Mouse (Mus musculus) adrenal gland, postnatal 36 days (tissue): ENCODE measurements around the gene Tiam2. TPM values are rescaled to one million over a fixed set of nuclear protein-coding genes. Genes with fewer than 3 reads are reported as not detected.

Source experiments
- DNase-seq, 2 experiments: peaks; one replicate each; pipeline ENCODE4 v3.0.0; 2021; ENCODE audit warnings: mixed read lengths in 1 of 2
- total RNA-seq, 2 experiments: library from RNA; stranded (reverse); gene quantifications; 2 replicates each; pipeline ENCODE4 v1.2.3; 2021

Gene Tiam2
- total RNA-seq, 2 experiments from 2014 or later, result 16.2 to 42.9 TPM

GRCm38 (mm10) chr17:3498086-3498485, 171.7 kb downstream of the Tiam2 start:
- peak; percentile 53 to 61 for DNase-seq

- DNase-seq, result no peak
These were observed 172.2 kb downstream of the Tiam2 start for GRCm38 (mm10) chr17:3498580-3498979.

DNA sequence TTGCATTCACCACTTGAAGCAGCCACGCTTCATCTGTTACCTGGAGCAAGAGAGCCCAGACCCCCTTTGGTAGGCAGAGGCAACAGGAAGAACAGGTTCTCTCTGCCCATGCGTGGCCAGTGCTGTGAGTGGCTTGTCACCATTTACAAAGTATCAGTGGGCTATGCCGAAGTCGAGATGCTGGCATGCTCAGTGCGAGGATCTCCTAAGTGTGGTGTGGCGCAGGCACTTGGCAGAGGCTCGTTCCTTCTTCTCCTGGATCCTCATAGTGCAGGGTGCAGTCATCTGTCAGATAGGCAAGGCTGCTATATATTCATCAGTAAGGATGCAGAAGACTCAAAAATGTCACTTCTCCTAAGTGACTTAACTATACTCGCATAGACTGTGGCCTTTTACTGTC, 173.1 kb downstream of the Tiam2 start:
- DNase-seq, result no peak

DNA sequence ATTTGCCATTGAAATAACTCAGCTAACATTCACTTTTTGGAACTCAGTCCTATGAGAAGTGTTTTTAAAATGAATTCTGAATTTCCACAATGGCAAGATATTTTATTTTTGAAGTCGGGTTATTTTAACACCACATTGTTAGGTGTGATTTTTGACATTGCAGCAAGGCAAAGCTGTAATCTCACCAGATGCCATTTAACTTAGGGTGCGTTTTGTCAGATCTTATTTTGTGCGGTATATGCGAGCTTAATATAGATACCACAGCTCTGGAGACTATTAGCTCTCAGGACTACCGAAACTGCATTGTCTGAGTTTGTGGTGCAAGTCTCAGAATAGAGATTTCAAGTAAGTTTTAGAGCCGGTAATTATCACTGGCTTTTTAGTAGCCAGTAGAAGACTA, 173.7 kb downstream of the Tiam2 start:
- no peak for DNase-seq

DNA sequence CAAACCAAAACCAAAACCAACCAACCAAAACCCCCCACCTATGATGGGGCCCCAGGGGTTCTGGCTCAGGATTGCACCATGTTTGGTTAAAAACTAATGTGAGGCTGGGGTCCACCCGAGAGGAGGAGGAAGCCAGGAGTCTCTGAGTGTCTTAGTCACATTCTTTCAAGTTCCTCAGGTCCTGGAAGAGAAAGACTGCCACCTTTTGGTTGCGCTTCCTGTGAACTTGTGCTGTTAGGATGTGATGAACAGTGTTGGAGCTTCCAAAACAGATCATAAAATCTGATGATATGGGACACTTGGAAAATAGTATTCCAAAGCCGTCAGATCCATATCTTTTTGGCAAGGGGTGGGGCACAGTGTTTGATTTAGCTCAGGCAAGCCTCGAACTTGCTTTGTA, 174.6 kb downstream of the Tiam2 start:
- DNase-seq, result no peak

GRCm38 (mm10) chr17:3505711-3506110, 179.3 kb downstream of the Tiam2 start:
- no peak for DNase-seq

- no peak for DNase-seq
These were observed 180.1 kb downstream of the Tiam2 start for GRCm38 (mm10) chr17:3506508-3506907.

GRCm38 (mm10) chr17:3509841-3510240, 183.5 kb downstream of the Tiam2 start:
- peak; percentile 71 to 83 for DNase-seq

DNA sequence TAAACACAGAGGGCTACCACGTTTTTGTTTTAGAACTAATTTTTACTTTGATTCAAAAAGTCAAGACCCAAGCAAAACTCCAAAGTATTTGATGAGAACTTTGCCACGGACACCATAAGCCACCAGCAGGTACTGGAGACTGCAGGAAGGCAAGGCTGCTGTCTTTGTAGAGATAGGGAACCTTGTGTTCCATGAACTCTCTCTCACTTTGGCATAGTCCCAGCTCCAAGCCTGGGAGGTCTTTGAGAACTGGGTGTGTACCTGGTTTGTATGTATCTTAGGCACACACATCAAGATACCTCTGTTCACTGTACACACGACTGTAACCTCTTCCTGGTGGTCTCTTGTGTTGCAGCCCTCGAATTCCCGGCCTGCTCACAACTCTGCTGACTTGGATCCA, 187.9 kb downstream of the Tiam2 start:
- no peak for DNase-seq

DNA sequence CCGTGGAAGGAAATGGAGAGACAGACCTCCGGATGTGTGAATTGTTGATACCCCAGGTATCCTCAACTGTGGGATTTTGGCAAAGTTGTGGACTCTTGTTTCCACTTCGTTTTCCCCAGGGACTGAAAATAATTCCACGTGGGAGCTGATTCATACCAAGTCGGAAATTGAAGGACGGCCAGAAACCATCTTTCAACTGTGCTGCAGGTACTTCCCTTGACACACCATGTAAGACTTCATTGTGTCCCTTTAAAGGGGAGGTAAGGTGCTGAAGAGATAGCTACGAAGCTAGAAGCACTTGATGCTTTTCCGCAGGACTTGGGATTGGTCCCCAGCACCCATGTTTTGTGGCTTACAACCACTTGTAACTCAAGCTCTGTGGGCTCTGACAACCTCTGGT, 189.5 kb downstream of the Tiam2 start:
- DNase-seq, result no peak

GRCm38 (mm10) chr17:3516406-3516805, 190.0 kb downstream of the Tiam2 start:
- no peak for DNase-seq

- no peak for DNase-seq
These were observed 194.0 kb downstream of the Tiam2 start for GRCm38 (mm10) chr17:3520344-3520743.

DNA sequence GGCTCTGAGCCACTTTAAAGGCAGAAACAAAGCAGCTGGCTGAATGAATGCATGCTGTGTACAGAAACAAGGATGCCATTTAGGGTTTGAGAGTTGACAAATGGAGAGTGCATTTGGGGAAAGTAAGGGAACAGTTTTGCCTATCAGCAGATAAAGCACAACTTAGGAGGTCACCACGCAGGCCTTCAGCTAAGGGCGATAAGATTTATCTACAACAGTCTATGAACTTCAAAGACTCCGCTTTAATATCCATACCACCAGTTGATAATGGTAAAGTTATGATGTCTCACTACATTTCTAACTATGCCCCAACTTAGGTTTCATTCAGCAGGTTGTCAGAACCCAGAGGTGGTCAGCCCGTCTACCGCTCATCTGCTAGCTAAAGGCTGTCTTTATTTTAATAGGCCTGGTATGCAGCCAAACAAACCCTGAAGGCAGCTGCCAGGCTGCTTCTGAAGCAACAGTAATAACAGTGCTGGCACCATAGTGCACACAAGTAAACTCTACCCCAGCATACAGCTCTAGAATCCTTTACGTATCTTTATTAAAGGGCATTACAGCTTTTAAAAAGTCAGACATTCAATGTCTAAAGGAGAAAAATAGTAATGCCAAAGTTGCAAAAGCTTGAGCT, 201.6 kb downstream of the Tiam2 start:
- DNase-seq, result no peak

GRCm38 (mm10) chr17:3529523-3529922, 203.2 kb downstream of the Tiam2 start:
- DNase-seq, result no peak

GRCm38 (mm10) chr17:3530549-3530948, 204.2 kb downstream of the Tiam2 start:
- DNase-seq, result no peak

DNA sequence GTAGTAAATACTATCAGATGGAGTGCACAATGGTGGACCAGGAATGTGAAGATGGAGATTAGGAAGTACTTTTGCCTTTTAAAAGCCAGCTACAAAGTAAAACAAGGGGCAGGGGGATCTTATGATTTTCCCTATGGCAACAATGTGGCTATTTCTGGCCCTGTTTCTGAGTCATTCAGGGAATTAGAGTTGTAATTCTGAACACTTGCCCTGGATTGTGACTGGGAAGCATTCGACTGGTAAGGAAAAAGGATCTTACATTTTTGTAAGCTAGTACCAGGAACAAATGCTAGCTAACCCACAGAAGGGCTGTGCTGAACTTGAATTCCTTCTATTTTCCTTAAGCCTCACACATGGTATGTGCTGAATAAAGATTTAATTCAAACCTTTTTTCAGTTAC, 205.3 kb downstream of the Tiam2 start:
- DNase-seq, result no peak

DNA sequence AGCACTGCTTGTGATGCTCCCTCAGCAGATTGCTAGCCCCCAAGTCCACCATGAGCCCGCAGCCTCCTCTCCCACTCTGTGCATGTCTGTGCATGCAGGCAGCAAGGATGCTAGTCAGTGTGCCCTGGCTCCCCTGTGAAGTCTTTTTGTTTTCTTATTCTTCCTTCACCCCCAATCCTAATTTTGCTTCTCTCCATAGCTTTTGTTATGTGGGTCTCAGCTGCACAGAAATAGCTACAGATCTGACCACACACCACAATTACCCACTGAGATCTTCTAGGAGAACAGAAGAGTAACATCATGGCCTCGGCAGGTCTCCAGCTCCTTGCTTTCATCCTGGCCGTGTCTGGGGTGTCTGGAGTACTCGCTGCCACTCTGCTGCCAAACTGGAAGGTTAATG, 205.9 kb downstream of the Tiam2 start, which contains the start of gene Cldn20:
Cldn20 (plus strand) TSS at position 301 of the 400 bp plus-strand sequence.
- no peak for DNase-seq

GRCm38 (mm10) chr17:3533425-3533824, 207.1 kb downstream of the Tiam2 start:
- DNase-seq, result no peak

DNA sequence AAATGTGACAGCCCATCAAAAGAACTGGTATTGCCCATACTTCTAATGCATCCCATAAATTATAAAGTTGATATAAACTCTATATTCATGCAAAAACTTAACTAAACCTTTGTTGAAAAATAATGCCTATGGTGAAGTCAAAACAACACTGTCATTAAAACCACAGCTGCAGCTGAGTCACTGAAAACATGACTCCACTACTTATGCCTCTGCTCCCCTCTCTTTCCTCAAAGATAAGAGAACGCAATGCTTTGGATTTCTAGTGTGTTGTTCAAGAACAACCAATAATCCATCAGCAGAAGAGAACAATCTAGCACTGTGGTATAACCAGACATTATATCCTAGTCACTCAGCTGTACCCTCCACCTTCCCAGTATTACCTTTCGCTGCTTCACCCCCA, 213.9 kb downstream of the Tiam2 start:
- no peak for DNase-seq

GRCm38 (mm10) chr17:3541033-3541432, 214.7 kb downstream of the Tiam2 start:
- DNase-seq, result no peak

DNA sequence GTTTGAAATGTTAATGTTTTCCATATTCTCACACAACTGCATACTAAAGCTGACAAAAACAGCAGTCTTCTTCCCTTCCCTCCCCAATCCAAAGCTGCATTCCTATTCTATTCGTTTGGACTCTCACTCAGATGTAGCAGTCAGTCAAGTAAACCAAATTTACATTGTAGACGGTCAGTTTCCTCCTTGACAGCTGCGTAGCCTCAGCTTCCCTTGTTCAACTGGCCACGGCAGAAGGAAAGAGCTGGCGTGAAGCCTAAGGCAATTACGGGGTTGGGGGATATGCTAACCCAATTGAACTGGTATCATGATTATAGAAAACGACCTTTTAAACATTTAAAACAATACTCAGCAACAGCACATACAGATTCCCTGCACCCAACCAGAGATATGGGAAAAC, 221.4 kb downstream of the Tiam2 start:
- no peak for DNase-seq

DNA sequence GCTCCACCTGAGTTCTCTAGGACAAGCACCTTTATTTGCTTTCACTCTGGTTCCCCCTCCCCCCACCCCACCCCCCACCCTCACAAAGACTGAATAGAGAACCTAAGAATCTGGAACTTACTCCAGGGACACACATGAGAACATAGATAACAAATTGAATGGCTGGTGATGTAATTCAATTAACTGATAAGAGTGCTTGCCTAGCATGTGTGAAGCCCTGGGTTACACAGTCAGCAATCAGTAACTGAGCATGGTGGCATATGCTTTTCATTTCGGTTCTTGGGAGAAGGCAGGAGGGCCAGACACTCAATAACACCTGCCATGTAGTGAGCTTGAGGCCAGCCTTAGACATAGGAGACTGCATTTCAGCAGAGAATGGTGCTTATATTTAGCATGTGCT, 229.9 kb downstream of the Tiam2 start:
- DNase-seq, result no peak

- peak; percentile 98 for DNase-seq
These were observed 231.2 kb downstream of the Tiam2 start, which contains the start of gene Tfb1m for GRCm38 (mm10) chr17:3557331-3558311. Gene Tfb1m, minus strand, starts transcription at chr17:3557781.
